Mouse (Mus musculus): ENCODE measurements around the gene Nppc. TPM values are rescaled to one million over a fixed set of nuclear protein-coding genes. Genes with fewer than 3 reads are reported as not detected.
A peak's percentile ranks its signal among the peaks of the same experiment; 100 is the strongest.

Gene Nppc
- not detected for total RNA-seq (2021)
- long read RNA-seq, experiment 1: 0 reads
- long read RNA-seq, experiment 2, partial matches to known transcripts: 0 of 1 reads
- long read RNA-seq, experiment 2, other reads (novel, unspliced or antisense): 0 of 1 reads

GRCm38 (mm10) chr1:86670279-86671038 lies at the start of gene Nppc:
Nppc (minus strand) TSS chr1:86670571.
- DNase-seq (ENCODE audit: low spot score in 2 of 2): peak; percentile 15 to 43

DNA sequence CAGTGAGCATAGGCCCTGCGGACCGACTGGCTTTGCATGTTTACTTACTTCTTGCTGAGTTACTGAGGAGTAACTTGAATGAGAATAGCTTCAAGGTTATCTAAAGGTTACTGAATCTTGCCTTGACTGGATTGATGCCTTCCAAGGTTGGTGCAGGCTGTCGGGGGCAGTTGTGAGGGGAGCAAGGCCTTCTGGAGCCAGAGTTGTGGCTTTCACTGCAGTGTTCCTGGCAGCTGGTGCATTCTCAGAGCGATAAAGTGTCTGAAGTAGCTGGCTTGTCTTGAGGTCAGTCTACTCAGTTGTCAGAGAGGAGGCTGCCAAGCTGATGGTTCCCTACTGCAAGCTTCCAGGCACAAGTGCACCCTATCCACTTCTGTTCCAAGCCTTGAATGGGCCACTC lies 49.0 kb upstream of the Nppc start:
- DNase-seq (ENCODE audit: low spot score in 2 of 2): peak in 1 of 2 experiments; percentile 14

DNA sequence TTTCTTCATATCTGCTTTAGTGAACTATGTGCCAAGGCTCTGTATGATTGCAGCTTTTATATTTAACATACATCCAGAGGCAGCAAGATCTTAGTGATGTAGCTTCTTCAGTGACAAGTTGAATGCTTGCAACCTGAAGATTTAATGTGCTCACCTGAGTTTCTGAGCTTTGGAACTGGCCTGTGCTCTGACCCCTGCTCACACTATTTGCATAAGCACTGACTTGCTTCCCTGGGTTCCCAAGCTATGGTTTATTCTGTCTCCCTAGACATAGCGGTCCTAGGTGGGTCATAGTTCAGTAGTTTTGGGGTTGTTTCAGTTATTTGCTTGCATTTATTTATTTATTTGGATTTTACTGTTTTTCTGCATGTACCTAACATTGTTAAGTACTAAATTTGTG lies 47.8 kb upstream of the Nppc start:
- no peak for DNase-seq (ENCODE audit: low spot score in 2 of 2)

- no peak for DNase-seq (ENCODE audit: low spot score in 2 of 2)
Measured at GRCm38 (mm10) chr1:86713054-86713453, 42.7 kb upstream of the Nppc start.

GRCm38 (mm10) chr1:86712045-86712444 lies 41.7 kb upstream of the Nppc start:
- no peak for DNase-seq (ENCODE audit: low spot score in 2 of 2)

- no peak for DNase-seq (ENCODE audit: low spot score in 2 of 2)
Measured at GRCm38 (mm10) chr1:86709546-86709945, 39.2 kb upstream of the Nppc start.

DNA sequence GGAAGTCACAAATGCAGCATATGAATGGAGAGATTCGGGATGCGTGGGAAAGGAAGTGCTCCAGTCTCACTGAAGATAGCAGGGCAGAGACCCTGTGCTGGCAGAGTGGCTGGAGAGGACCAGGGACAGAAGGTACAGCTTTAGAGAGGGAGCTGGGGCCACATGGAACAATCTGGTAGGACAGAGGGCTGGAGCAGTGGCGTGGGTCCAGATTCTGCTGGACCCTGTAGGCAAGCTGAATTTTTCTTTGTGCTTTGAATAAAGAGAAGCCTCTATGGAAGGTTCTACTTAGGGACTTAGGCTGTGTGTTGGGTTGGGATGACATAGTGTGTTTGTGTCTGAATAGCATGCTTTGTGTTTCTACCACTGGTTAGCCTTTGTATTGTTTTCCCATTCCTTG lies 35.1 kb upstream of the Nppc start:
- DNase-seq (ENCODE audit: low spot score in 2 of 2): no peak

DNA sequence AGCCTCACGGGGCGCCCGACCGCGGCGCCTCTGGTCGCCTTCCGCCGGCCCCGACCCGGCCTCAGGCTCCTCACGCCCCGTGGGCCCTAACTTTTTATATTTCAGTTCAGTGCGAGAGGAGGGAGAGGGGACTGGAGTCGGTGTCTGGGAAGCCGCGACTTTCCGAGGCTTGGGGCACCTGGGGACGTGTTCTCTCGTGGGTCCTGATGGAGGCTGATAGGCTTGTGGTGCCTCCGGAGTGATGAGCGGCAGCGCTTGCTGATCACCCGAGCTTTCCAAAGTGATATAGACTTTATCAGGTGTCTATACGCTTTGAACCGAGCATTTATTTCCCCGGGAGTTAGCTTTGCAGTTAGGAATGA lies 33.6 kb upstream of the Nppc start:
- no peak for DNase-seq (ENCODE audit: low spot score in 2 of 2)

DNA sequence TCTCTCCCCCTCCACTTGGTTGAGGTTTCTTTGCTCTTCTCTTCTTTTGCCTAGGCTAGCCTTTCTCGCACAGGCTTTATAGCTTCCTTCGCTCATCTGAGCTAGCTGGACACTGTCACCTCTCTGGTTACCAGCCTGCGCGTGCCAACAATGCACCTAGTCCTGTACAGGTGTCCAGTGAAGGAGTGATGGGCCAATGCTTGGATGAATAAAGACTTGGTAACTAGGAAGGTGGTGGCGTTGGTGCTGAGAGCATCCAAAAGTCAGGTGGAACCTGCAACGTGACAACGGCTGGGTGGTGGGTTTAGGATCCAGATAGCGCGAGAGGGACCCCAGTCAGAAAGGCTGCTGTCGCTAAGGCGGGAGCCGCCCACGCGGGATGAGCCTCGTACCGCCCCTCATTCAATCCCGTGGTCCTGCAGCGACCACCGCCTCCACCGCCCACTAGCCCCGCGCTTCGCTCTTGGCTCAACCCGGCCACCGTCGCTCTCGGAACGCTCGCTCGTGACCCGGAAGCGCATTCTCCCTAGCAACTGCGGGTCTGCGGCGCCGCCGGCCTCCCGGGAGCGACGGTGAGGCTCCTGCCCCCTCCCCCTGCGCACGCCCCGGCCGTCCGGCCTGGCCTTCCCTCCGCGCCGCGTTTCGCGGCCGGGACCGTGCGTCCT lies 33.1 kb upstream of the Nppc start, which contains the start of gene Dis3l2:
Gene Dis3l2 (plus strand): TSS at position 509 of the 665 bp plus-strand sequence.
- DNase-seq (ENCODE audit: low spot score in 2 of 2): peak; percentile 68 to 75

GRCm38 (mm10) chr1:86700367-86700766 lies 30.0 kb upstream of the Nppc start:
- no peak for DNase-seq (ENCODE audit: low spot score in 2 of 2)

GRCm38 (mm10) chr1:86699346-86700136 lies 29.2 kb upstream of the Nppc start:
- no peak for DNase-seq (ENCODE audit: low spot score in 2 of 2)

DNA sequence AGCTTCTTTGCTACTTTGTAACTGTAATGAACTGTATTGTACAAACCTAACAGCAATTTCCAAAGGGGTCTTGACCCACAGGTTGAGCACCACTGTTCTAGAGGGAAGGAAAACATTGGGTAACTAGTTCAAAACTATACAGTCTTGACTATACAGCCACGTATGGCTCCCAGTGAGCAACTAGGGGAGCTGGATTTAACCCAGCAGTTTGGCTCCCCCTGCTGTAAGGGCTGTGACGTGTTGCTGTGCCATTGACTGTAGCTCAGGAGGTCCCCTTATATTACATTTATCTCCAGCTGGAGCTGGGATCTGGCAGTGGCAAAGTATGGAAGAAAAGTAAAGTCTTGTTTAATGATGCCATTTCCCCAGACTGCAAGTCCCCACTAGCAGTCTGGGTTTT lies 28.4 kb upstream of the Nppc start:
- no peak for DNase-seq (ENCODE audit: low spot score in 2 of 2)

DNA sequence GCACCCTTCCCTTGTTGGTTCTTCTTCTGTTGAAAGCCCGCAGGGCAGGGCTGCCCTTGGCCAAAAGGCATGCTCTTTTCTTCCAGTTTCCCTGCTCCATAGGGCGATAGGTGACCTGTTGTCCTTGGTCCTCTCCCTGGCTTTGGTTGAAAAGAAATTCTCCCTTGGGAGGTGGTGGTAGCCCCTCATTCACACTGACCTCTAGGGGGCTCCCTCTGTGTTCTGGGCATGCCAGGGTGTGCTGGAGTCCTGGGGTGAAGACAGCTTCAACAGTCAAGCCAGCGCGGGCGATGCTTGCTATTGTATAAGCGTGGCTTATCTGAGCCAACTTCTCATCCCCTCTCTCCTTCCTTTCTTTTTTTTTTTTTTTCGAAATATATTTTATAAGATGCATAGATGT lies 26.6 kb upstream of the Nppc start:
- no peak for DNase-seq (ENCODE audit: low spot score in 2 of 2)

DNA sequence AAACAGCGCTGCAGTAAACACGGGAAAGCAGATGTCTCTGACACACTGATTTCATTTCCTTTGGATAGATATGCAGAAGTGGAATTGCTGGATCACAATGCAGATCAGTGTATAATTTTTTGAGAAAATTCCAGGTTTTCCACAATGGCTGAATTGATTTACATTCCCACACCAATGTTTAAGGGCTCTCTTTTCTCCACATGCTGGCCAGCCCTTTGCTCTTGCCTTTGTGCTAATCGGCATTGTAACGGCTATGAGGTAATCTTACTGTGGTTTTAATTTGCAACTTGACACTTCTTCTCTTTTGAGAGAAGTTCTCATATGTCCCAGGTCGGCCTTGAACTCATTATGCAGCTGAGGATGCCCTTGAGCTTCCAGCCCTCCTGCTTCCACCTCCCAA lies 20.7 kb upstream of the Nppc start:
- DNase-seq (ENCODE audit: low spot score in 2 of 2): no peak

- DNase-seq (ENCODE audit: low spot score in 2 of 2): no peak
Measured at GRCm38 (mm10) chr1:86687236-86687635, 16.9 kb upstream of the Nppc start.

- no peak for DNase-seq (ENCODE audit: low spot score in 2 of 2)
Measured at GRCm38 (mm10) chr1:86678667-86679066, 8.3 kb upstream of the Nppc start.

DNA sequence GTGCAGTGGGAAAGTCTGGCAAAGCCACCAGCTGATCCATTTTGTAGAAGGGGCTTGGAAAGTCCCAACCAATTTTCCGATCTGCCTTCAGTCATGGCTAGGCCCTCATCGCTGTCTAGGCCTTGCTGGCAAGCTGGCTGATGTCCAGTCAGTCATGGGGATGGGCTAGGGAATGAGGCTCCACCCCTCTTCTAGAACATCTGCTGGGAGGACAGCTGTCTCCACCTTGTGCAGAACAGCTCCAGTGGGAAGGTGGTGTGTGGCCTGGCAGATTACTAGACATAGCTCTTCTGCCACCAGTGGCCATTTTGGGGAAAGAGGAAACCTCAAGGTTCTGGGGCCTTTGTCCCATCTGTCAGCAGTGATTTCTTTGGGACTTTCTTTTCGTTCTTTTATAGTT lies 7.3 kb upstream of the Nppc start:
- DNase-seq (ENCODE audit: low spot score in 2 of 2): no peak

DNA sequence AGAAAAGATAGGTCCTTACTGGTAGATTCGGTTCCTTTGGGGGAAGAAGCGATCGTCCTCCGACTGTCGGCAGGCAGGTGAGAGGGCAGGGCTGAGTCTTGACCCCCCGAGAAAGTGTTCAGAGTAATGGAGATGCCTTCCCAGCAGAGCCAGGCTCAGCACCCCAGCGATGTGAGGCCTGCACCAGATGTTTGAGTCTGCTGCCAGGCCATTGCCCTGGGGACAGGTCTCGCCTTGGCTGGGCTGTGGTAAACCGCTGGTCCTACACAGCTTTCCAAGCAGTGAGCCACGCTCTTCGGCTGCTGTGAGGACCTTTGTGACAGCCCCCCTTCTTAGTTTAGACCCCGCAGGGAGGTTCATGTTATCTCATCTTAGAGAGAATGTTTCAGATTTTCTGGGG lies 4.8 kb upstream of the Nppc start:
- DNase-seq (ENCODE audit: low spot score in 2 of 2): no peak

DNA sequence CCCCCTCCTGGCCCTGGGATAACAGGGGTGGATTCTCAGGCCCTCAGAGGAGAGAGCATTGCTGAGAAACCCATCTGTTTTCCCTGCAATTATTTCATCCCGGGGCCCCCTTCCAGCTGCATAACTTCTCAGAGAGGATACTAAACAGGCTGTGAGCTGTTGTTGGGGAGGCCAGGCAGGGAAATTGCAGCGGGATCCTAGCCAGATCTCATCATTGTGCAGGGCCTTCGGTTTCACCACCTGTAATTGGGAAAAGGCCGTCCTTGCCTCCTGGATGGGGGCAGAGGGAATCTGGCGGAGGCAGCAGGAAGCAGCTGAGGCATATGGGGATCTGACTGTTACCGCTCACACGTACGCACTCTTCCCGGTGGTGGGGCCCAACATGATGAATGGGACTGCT lies 4.0 kb upstream of the Nppc start:
- DNase-seq (ENCODE audit: low spot score in 2 of 2): no peak

DNA sequence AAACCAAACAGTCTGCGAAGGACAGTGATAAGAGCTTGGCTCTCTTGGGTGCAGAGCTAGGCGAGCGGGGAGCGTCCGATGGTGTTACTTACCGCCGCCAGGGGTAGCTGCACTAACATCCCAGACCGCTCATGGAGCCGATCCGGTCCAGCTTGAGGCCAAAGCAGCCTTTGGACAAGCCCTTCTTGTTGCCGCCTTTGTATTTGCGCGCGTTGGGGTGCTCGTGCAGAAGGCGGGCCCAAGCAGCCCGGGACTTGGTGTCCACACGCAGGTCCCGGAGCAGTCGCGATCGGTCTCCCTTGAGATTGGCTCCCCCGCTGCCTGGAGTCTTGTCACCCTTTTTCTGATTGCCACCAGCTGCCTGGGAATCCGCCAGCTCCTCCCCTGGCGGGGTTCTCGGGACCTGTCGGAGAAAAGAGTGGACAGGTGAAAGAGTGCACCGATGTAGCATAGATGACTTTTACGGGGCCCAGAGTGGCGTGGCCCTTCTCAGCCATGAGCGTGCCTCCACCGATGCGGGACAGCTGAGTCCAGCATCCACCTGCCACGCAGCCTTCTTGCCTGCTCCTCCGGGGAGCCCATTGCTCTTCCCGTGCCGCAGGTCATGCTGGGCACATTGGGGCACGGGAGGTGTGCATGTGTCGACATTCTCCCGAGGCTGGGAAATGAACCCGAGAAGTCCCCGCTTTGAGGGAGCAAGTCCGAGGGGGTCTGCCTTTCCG lies 658 bp downstream of the Nppc start:
- DNase-seq (ENCODE audit: low spot score in 2 of 2): peak; percentile 19 to 35

DNA sequence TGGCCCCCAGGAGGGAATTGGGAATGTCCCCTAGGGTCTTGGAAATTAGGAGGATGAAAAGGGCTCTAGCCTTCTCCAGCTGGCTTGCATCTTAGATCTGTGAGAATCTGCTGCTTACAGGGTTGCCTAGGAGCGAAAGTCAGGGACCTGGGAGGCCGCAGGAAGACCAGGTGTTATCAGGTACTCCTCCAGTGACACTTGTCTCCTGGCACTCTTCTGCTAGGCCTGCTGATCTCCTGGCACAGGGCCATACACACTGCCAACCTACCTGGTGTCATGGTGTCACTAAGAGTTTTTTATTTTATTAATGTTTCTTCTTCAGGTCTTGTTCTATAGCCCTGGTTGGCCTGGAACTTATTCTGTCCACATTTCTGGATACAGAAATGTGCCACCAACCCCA lies 5.3 kb downstream of the Nppc start:
- DNase-seq (ENCODE audit: low spot score in 2 of 2): no peak
